Mouse (Mus musculus): ENCODE measurements around the gene Mex3b. TPM values are rescaled to one million over a fixed set of nuclear protein-coding genes. Genes with fewer than 3 reads are reported as not detected.

Mex3b gene
- polyA plus RNA-seq, 2 experiments = 0.48 to 1.4 TPM

DNA sequence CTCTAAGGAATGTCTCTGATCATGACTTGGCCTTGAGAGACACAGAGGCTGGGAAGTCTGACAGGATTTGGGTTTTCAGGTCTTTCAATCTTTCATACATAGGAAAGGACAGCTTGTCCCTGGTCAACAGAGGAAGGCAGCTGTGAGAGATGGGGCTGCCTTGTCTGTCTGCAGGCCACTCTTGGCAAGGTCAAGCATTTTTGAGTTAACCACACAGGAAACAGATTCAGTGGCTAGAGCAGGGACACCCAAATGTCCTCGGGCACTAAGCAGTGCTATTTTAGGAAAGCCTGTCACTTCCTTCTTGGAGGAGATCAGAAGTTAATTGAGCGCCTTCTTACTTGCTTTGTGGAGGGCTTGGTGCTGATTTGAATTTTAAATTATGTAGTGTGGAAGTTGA, 38.9 kb upstream of the Mex3b start:
- no peak for DNase-seq (ENCODE audit: low read depth in 3 of 3, low spot score in 3 of 3)

GRCm38 (mm10) chr7:82829516-82829915, 37.6 kb upstream of the Mex3b start:
- 65% methylated on average over 3 of the region's 3 CpGs for WGBS (ENCODE audit: insufficient replicate concordance)
- Histone ChIP-seq H3K9ac (replicated peaks) (no peak overlapping the region), H3K4me2 (ENCODE audit: low read depth) (no peak overlapping the region), H3K4me3 (ENCODE audit: insufficient read depth in 1 of 2, low read depth in 2 of 2, low read length in 2 of 2) (no peak overlapping the region), H3K27ac (no peak overlapping the region), H3K27me3 (ENCODE audit: control insufficient read depth, insufficient read depth, low read length) (no peaks in the 10 kb centered on the region), H3K4me1 (replicated peaks; ENCODE audit: control insufficient read depth in 2 of 2, insufficient read depth in 2 of 2, low read length in 1 of 2) (0 out of 4 replicates have a peak, but pooled peaks cover 0 to 1% of the 10 kb centered on the region in 2 experiments), H3K36me3 (replicated peaks; ENCODE audit: control insufficient read depth, insufficient read depth, low read depth) (no peaks in the 10 kb centered on the region), H3K9me3 (ENCODE audit: control insufficient read depth, low read length) (no peaks in the 10 kb centered on the region)
- TF ChIP-seq EP300 (IDR thresholded peaks at IDR 0.05; ENCODE audit: low read depth) = no peak
- no peak for TF ChIP-seq CTCF (IDR thresholded peaks at IDR 0.05; ENCODE audit: low read depth)
- ATAC-seq (ENCODE audit: insufficient read depth) (no peak), DNase-seq (ENCODE audit: low read depth in 3 of 3, low spot score in 3 of 3) (no peak)

More for the DNA sequence above, 38.9 kb upstream of the Mex3b start:
- no peak overlapping the region for H3K9ac ChIP-seq (replicated peaks)
- ATAC-seq (ENCODE audit: insufficient read depth) = no peak
- 14% methylated on average over 2 of the region's 2 CpGs for WGBS (ENCODE audit: insufficient replicate concordance)
- 0 out of 4 replicates have a peak, but pooled peaks cover 0 to 1% of the 10 kb centered on the region in 2 experiments for H3K4me1 ChIP-seq (replicated peaks; ENCODE audit: control insufficient read depth in 2 of 2, insufficient read depth in 2 of 2, low read length in 1 of 2)
- no peaks in the 10 kb centered on the region for H3K36me3 ChIP-seq (replicated peaks; ENCODE audit: control insufficient read depth, insufficient read depth, low read depth)
- no peaks in the 10 kb centered on the region for H3K27me3 ChIP-seq (ENCODE audit: control insufficient read depth, insufficient read depth, low read length)
- no peak overlapping the region for H3K4me2 ChIP-seq (ENCODE audit: low read depth)
- H3K27ac ChIP-seq = no peak overlapping the region
- H3K4me3 ChIP-seq (ENCODE audit: insufficient read depth in 1 of 2, low read depth in 2 of 2, low read length in 2 of 2) = no peak overlapping the region
- no peaks in the 10 kb centered on the region for H3K9me3 ChIP-seq (ENCODE audit: control insufficient read depth, low read length)
- TF ChIP-seq EP300 (IDR thresholded peaks at IDR 0.05; ENCODE audit: low read depth) (no peak), CTCF (IDR thresholded peaks at IDR 0.05; ENCODE audit: low read depth) (no peak)

DNA sequence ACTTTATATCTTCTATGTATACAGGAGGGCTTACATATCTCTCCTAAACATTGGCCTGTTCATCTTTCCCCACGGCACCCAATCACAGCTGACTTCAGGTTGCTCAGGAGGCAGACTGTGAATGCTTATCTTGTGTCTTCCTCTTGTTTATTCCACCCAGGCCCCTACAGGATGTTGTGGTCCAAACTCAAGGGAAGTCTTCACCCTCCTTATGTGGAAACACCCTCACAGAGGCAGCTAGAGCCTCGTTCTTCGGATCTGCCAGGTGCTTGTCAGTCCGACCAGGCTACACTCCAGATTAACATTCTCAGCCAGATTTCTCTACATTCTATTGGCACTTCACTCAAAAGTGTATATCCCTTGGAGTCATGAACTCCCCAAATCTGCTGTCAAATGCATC, 32.7 kb upstream of the Mex3b start:
- Histone ChIP-seq H3K9me3 (ENCODE audit: control insufficient read depth, low read length) (no peaks in the 10 kb centered on the region), H3K4me3 (ENCODE audit: insufficient read depth in 1 of 2, low read depth in 2 of 2, low read length in 2 of 2) (no peak overlapping the region), H3K9ac (replicated peaks) (no peak overlapping the region), H3K4me1 (replicated peaks; ENCODE audit: control insufficient read depth in 2 of 2, insufficient read depth in 2 of 2, low read length in 1 of 2) (no peaks in the 10 kb centered on the region; a peak in 1 of 4 replicates), H3K27me3 (ENCODE audit: control insufficient read depth, insufficient read depth, low read length) (no peaks in the 10 kb centered on the region), H3K4me2 (ENCODE audit: low read depth) (no peak overlapping the region), H3K36me3 (replicated peaks; ENCODE audit: control insufficient read depth, insufficient read depth, low read depth) (no peaks in the 10 kb centered on the region), H3K27ac (no peak overlapping the region)
- 8% methylated on average over 4 of the region's 4 CpGs for WGBS (ENCODE audit: insufficient replicate concordance)
- TF ChIP-seq CTCF (IDR thresholded peaks at IDR 0.05; ENCODE audit: low read depth) = no peak
- no peak for TF ChIP-seq EP300 (IDR thresholded peaks at IDR 0.05; ENCODE audit: low read depth)
- DNase-seq (ENCODE audit: low read depth in 3 of 3, low spot score in 3 of 3) (no peak), ATAC-seq (ENCODE audit: insufficient read depth) (no peak)

- Histone ChIP-seq H3K9me3 (ENCODE audit: control insufficient read depth, low read length) (no peaks in the 10 kb centered on the region), H3K27me3 (ENCODE audit: control insufficient read depth, insufficient read depth, low read length) (no peaks in the 10 kb centered on the region), H3K9ac (replicated peaks) (no peak overlapping the region), H3K4me1 (replicated peaks; ENCODE audit: control insufficient read depth in 2 of 2, insufficient read depth in 2 of 2, low read length in 1 of 2) (no peaks in the 10 kb centered on the region; a peak in 1 of 4 replicates), H3K27ac (no peak overlapping the region), H3K4me2 (ENCODE audit: low read depth) (no peak overlapping the region), H3K36me3 (replicated peaks; ENCODE audit: control insufficient read depth, insufficient read depth, low read depth) (no peaks in the 10 kb centered on the region), H3K4me3 (ENCODE audit: insufficient read depth in 1 of 2, low read depth in 2 of 2, low read length in 2 of 2) (no peak overlapping the region)
- DNase-seq (ENCODE audit: low read depth in 3 of 3, low spot score in 3 of 3) = no peak
- 13% methylated on average over 1 of the region's 1 CpGs for WGBS (ENCODE audit: insufficient replicate concordance)
- no peak for ATAC-seq (ENCODE audit: insufficient read depth)
- TF ChIP-seq EP300 (IDR thresholded peaks at IDR 0.05; ENCODE audit: low read depth) = no peak
- TF ChIP-seq CTCF (IDR thresholded peaks at IDR 0.05; ENCODE audit: low read depth) = no peak
These were observed 28.7 kb upstream of the Mex3b start for GRCm38 (mm10) chr7:82838414-82838813.

- Histone ChIP-seq H3K9me3 (ENCODE audit: control insufficient read depth, low read length) (no peaks in the 10 kb centered on the region), H3K4me3 (ENCODE audit: insufficient read depth in 1 of 2, low read depth in 2 of 2, low read length in 2 of 2) (no peak overlapping the region), H3K4me2 (ENCODE audit: low read depth) (no peak overlapping the region), H3K4me1 (replicated peaks; ENCODE audit: control insufficient read depth in 2 of 2, insufficient read depth in 2 of 2, low read length in 1 of 2) (no peaks in the 10 kb centered on the region; a peak in 1 of 4 replicates), H3K9ac (replicated peaks) (no peak overlapping the region), H3K27ac (no peak overlapping the region), H3K36me3 (replicated peaks; ENCODE audit: control insufficient read depth, insufficient read depth, low read depth) (no peaks in the 10 kb centered on the region), H3K27me3 (ENCODE audit: control insufficient read depth, insufficient read depth, low read length) (no peaks in the 10 kb centered on the region)
- DNase-seq (ENCODE audit: low read depth in 3 of 3, low spot score in 3 of 3) (no peak), ATAC-seq (ENCODE audit: insufficient read depth) (no peak)
- 64% methylated on average over 11 of the region's 11 CpGs for WGBS (ENCODE audit: insufficient replicate concordance)
- TF ChIP-seq CTCF (IDR thresholded peaks at IDR 0.05; ENCODE audit: low read depth) (no peak), EP300 (IDR thresholded peaks at IDR 0.05; ENCODE audit: low read depth) (no peak)
These were observed 28.0 kb upstream of the Mex3b start for GRCm38 (mm10) chr7:82838965-82839675.

Data from liver, embryonic 14.5 days (tissue).